ENCODE assay signal across 18 mouse cellular contexts in the genomic region with DNA sequence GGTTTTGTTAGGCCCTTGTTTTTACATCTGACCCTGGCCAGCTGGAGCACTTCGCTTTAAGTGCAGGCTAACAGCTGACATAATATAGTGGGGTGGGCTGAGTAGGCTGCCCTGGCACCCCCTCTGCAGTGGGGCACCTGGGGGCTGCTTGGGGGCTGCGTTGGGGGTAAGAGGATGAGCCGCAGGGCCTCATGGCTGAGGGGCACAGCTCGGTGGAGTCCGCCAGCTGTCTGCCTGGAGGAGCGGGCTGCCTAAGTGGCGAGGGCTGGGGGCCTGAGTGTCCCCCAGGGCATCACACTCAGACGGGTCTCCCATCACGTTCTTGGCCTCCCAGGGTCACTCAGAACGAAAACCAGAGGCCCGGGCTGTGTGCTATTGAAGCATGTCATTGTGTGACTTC. TPM values are rescaled to one million over a fixed set of nuclear protein-coding genes. Genes with fewer than 3 reads are reported as not detected.
DNase-seq lines count a peak whose midpoint lies in the region; ATAC-seq and TF ChIP-seq lines count a peak whose summit lies in the region.
"Had no signal": no experiment of that assay in that cellular context is flagged by ENCODE, and none has a peak within 500 bp of the region (broad histone marks: within the 10 kb centered on the region; RNA-seq: fewer than 3 reads in every experiment).

No protein-coding gene starts in this region.

- peaks cover 24% of the 10 kb centered on the region for H3K4me1 ChIP-seq in kidney, embryonic 14.5 days (ENCODE audit: control insufficient read depth, insufficient read depth, low read length)
- peaks cover 16% of the 10 kb centered on the region for H3K4me1 ChIP-seq in embryonic facial prominence, embryonic 15.5 days

- intact Hi-C loops in heart, postnatal 36 days (cut with DNase I), result loop anchor here (10.0 kb wide), 1 partner anchor 595 kb away; a partner anchor contains a TSS

- no peaks in the 10 kb centered on the region for H3K27me3 ChIP-seq in kidney, embryonic 14.5 days (ENCODE audit: control insufficient read depth, insufficient read depth, low read length)
- H3K27me3 ChIP-seq in embryonic facial prominence, embryonic 15.5 days, result no peaks in the 10 kb centered on the region
- H3K27me3 ChIP-seq: limb, embryonic 15.5 days; lung, embryonic 15.5 days had no signal

- H3K4me2 ChIP-seq in kidney, embryonic 14.5 days (replicated peaks; ENCODE audit: low read depth, low read length), result no peak overlapping the region
- H3K4me2 ChIP-seq in embryonic facial prominence, embryonic 15.5 days (replicated peaks), result no peak overlapping the region
- H3K4me2 ChIP-seq: limb, embryonic 15.5 days; lung, embryonic 15.5 days had no signal

- no peak overlapping the region; the same call in 1 of the 2 replicates for H3K9ac ChIP-seq in kidney, embryonic 14.5 days (ENCODE audit: low read depth, low read length)
- no peak overlapping the region for H3K9ac ChIP-seq in embryonic facial prominence, embryonic 15.5 days
- H3K9ac ChIP-seq: limb, embryonic 15.5 days; lung, embryonic 15.5 days had no signal

- peak; percentile 41 for ATAC-seq in kidney, embryonic 14.5 days (ENCODE audit: low FRiP score, low TSS enrichment)
- ATAC-seq in embryonic facial prominence, embryonic 15.5 days (ENCODE audit: insufficient number of reproducible peaks, low FRiP score, low TSS enrichment, low read depth), result peak; percentile 29; the same call in 1 of the 2 replicates

- no peaks in the 10 kb centered on the region for H3K9me3 ChIP-seq in kidney, embryonic 14.5 days (ENCODE audit: control insufficient read depth, low read length)
- H3K9me3 ChIP-seq in embryonic facial prominence, embryonic 15.5 days (replicated peaks), result no peaks in the 10 kb centered on the region
- H3K9me3 ChIP-seq: G1E; limb, embryonic 15.5 days; lung, embryonic 15.5 days; megakaryocyte, embryonic 14.5 days had no signal

- 18% methylated on average over 11 of the region's 11 CpGs for WGBS in kidney, embryonic 14.5 days
- 34% methylated on average over 11 of the region's 11 CpGs for WGBS in embryonic facial prominence, embryonic 15.5 days

- no peak for TF ChIP-seq POLR2A in brain, embryonic 14.5 days (IDR thresholded peaks at IDR 0.05; ENCODE audit: borderline replicate concordance, extremely low read depth, insufficient read depth, insufficient read length, poor library complexity, severe bottlenecking)

- no peak overlapping the region for H3K27ac ChIP-seq in kidney, embryonic 14.5 days (ENCODE audit: low read depth, low read length)
- H3K27ac ChIP-seq in embryonic facial prominence, embryonic 15.5 days (replicated peaks), result no peak overlapping the region
- H3K27ac ChIP-seq: limb, embryonic 15.5 days; lung, embryonic 15.5 days had no signal

- H3K4me3 ChIP-seq in kidney, embryonic 14.5 days (ENCODE audit: low read length), result no peak overlapping the region
- no peak overlapping the region for H3K4me3 ChIP-seq in embryonic facial prominence, embryonic 15.5 days (replicated peaks)
- H3K4me3 ChIP-seq: limb, embryonic 15.5 days; lung, embryonic 15.5 days; megakaryocyte, embryonic 14.5 days had no signal

- peak; percentile 88 for DNase-seq in heart, adult 11 months
- no peak for DNase-seq in heart, postnatal 36 days
- no peak for DNase-seq in kidney, postnatal 10 days
- peak; percentile 18 for DNase-seq in brain, embryonic 14.5 days (ENCODE audit: low read depth)
- no peak for DNase-seq in ovary, postnatal 10 days (ENCODE audit: low spot score)
- DNase-seq in adrenal gland, adult (ENCODE audit: inconsistent age in 2 of 2, low spot score in 1 of 2), result no peak
- DNase-seq: cerebellum, adult 11 months; gastrocnemius, postnatal 36 days; layer of hippocampus, postnatal 36 days; thymus, postnatal 25 days had no signal

- TF ChIP-seq CTCF in brain, embryonic 14.5 days (IDR thresholded peaks at IDR 0.05; ENCODE audit: borderline replicate concordance, extremely low read depth, insufficient read depth, insufficient read length), result no peak

- H3K36me3 ChIP-seq in kidney, embryonic 14.5 days (ENCODE audit: control insufficient read depth, insufficient read depth, low read length), result no peaks in the 10 kb centered on the region
- no peaks in the 10 kb centered on the region for H3K36me3 ChIP-seq in embryonic facial prominence, embryonic 15.5 days
- H3K36me3 ChIP-seq: G1E; limb, embryonic 15.5 days; lung, embryonic 15.5 days had no signal

RNA-seq across cellular contexts. Expression of a gene that starts 53.3 kb away (rescaled TPM):
- 10 to 100 TPM; 34.3 to 37.1 TPM for total RNA-seq in heart, postnatal 36 days (2021)
- 4.0 and 5.4 TPM in 2 replicates for polyA plus RNA-seq in kidney, embryonic 14.5 days (2014; fragmentation: Nextera tagmentation; extraction: Ambion mirVana)
- 0.95 and 1.2 TPM in 2 replicates for polyA plus RNA-seq in brain, embryonic 14.5 days (2012; rRNA removed)
- polyA plus RNA-seq in embryonic facial prominence, embryonic 15.5 days (2015; fragmentation: Nextera tagmentation; extraction: Ambion mirVana), result 1.2 and 1.4 TPM in 2 replicates
- total RNA-seq: common myeloid progenitor, adult 5-6 weeks; G1E had no signal
- polyA plus RNA-seq: C2C12, G1E had no signal

Comparison
In these comparisons a context has a peak if more than half of its experiments do, and no peak if none do; other contexts are left out.
1. DNase-seq: peak in heart, adult 11 months (single experiment) and brain, embryonic 14.5 days (single experiment); none in heart, postnatal 36 days (0 of 2), kidney, postnatal 10 days (single experiment), ovary, postnatal 10 days (single experiment) and adrenal gland, adult (0 of 2).